Mouse (Mus musculus) liver, postnatal 0 days (tissue): ENCODE measurements at regions not wholly inside any gene's neighbourhood (a gene's known extent, or its start where the extent isn't known, plus 50 kb on each side); places are given as distances from the start of the nearest gene placed in this dataset.
A peak's percentile ranks its signal among the peaks of the same experiment; 100 is the strongest.

Experiments used
- ATAC-seq: fragments of 200-750 bp; cut with Nextera tagmentation; 2 replicates; pipeline ENCODE4 v1.8.0; 2017; ENCODE audit warnings: mild to moderate bottlenecking, moderate library complexity
- DNase-seq: peaks from one replicate; pipeline ENCODE4 v3.0.0-alpha.2; 2016
- H3K27ac ChIP-seq: fragments of 300-500 bp; sonication (generic); 2 replicates; pipeline ENCODE4 v1.5.1; 2014; ENCODE audit warnings: antibody characterized with exemption, moderate library complexity, mild to moderate bottlenecking, low read depth
- H3K27me3 ChIP-seq: fragments of 300-500 bp; sonication (generic); 2 replicates; pipeline ENCODE4 v1.6.1; 2014; ENCODE audit warnings: low read length, control low read depth, mixed read lengths; ENCODE audit not compliant: insufficient read depth
- H3K36me3 ChIP-seq: fragments of 300-500 bp; sonication (generic); replicated peaks from 2 replicates; pipeline ENCODE4 v1.6.1; 2014; ENCODE audit warnings: mild to moderate bottlenecking, control low read depth, low read length, moderate library complexity, mixed read lengths; ENCODE audit not compliant: insufficient read depth
- H3K4me1 ChIP-seq: fragments of 300-500 bp; sonication (generic); 2 replicates; pipeline ENCODE4 v1.6.1; 2014; ENCODE audit warnings: antibody characterized with exemption, mild to moderate bottlenecking, control low read depth; ENCODE audit not compliant: insufficient read depth
- H3K4me2 ChIP-seq: fragments of 300-500 bp; sonication (generic); 2 replicates; pipeline ENCODE4 v1.6.1; 2014; ENCODE audit warnings: low read depth, mild to moderate bottlenecking, low read length, moderate library complexity, mixed read lengths
- H3K4me3 ChIP-seq: fragments of 300-500 bp; sonication (generic); 2 replicates; pipeline ENCODE4 v1.5.1; 2014; ENCODE audit warnings: low read depth, low read length
- H3K9ac ChIP-seq: fragments of 300-500 bp; sonication (generic); replicated peaks from 2 replicates; pipeline ENCODE4 v1.6.1; 2014; ENCODE audit warnings: mild to moderate bottlenecking, moderate library complexity
- H3K9me3 ChIP-seq: fragments of 300-500 bp; sonication (generic); 2 replicates; pipeline ENCODE4 v1.6.1; 2016; ENCODE audit warnings: mild to moderate bottlenecking, control low read depth, low read length, mixed read lengths
- CTCF ChIP-seq: sonication (generic); IDR thresholded peaks from 2 replicates; pipeline ENCODE4 v1.5.1; 2016; ENCODE audit warnings: antibody characterized with exemption, low read depth
- EP300 ChIP-seq: IDR thresholded peaks from 2 replicates; pipeline ENCODE4 v1.6.1; 2016; ENCODE audit warnings: antibody characterized with exemption, low read depth, mild to moderate bottlenecking
- WGBS: fragments of 180-500 bp; shearing (Covaris S2); extraction: QIAGEN DNeasy Blood & Tissue Kit; methylation state at CpG from one replicate; pipeline ENCODE4 v1.1.7; 2014; ENCODE audit not compliant: insufficient replicate concordance; 5-methylcytosine and 5-hydroxymethylcytosine counted together

GRCm38 (mm10) chr11:8247535-8247934 lies 416.8 kb downstream of the Tns3 start:
- Histone ChIP-seq H3K27me3 (no peaks in the 10 kb centered on the region), H3K9me3 (no peaks in the 10 kb centered on the region), H3K4me2 (no peak overlapping the region), H3K27ac (no peak overlapping the region), H3K4me3 (no peak overlapping the region), H3K36me3 (no peaks in the 10 kb centered on the region), H3K4me1 (no peaks in the 10 kb centered on the region), H3K9ac (no peak overlapping the region)
- DNase-seq (no peak), ATAC-seq (no peak)
- TF ChIP-seq EP300 (no peak), CTCF (no peak)
- WGBS: 55% methylated on average over 5 of the region's 5 CpGs

GRCm38 (mm10) chr11:8247024-8247423 lies 417.3 kb downstream of the Tns3 start:
- Histone ChIP-seq H3K27me3 (no peaks in the 10 kb centered on the region), H3K4me2 (no peak overlapping the region), H3K9me3 (no peaks in the 10 kb centered on the region), H3K4me1 (no peaks in the 10 kb centered on the region), H3K4me3 (no peak overlapping the region), H3K27ac (no peak overlapping the region), H3K36me3 (no peaks in the 10 kb centered on the region), H3K9ac (no peak overlapping the region)
- WGBS: 77% methylated on average over 2 of the region's 2 CpGs
- TF ChIP-seq CTCF: no peak
- TF ChIP-seq EP300: no peak
- ATAC-seq (no peak), DNase-seq (no peak)

GRCm38 (mm10) chr11:8245408-8246003 lies 418.8 kb downstream of the Tns3 start:
- H3K27ac ChIP-seq: no peak overlapping the region
- DNase-seq: no peak
- TF ChIP-seq EP300: no peak
- peak; percentile 66 for TF ChIP-seq CTCF
- H3K4me3 ChIP-seq: no peak overlapping the region
- no peaks in the 10 kb centered on the region for H3K27me3 ChIP-seq
- WGBS: 27% methylated on average over 3 of the region's 3 CpGs
- H3K4me2 ChIP-seq: no peak overlapping the region
- no peaks in the 10 kb centered on the region for H3K9me3 ChIP-seq
- no peaks in the 10 kb centered on the region for H3K36me3 ChIP-seq
- H3K9ac ChIP-seq: no peak overlapping the region
- no peaks in the 10 kb centered on the region for H3K4me1 ChIP-seq
- ATAC-seq: no peak

- no peak for DNase-seq
- Histone ChIP-seq H3K4me3 (no peak overlapping the region), H3K9ac (no peak overlapping the region), H3K9me3 (no peaks in the 10 kb centered on the region), H3K27me3 (no peaks in the 10 kb centered on the region), H3K4me2 (no peak overlapping the region), H3K27ac (no peak overlapping the region), H3K4me1 (no peaks in the 10 kb centered on the region), H3K36me3 (no peaks in the 10 kb centered on the region)
- WGBS: 50% methylated on average over 1 of the region's 1 CpGs
- ATAC-seq: peak; percentile 57
- no peak for TF ChIP-seq EP300
- no peak for TF ChIP-seq CTCF
Observed at GRCm38 (mm10) chr11:8238498-8238897, 425.8 kb downstream of the Tns3 start.

- WGBS: 43% methylated on average over 4 of the region's 4 CpGs
- no peaks in the 10 kb centered on the region for H3K4me1 ChIP-seq
- no peak overlapping the region for H3K9ac ChIP-seq
- DNase-seq (no peak), ATAC-seq (no peak)
- no peak overlapping the region for H3K4me3 ChIP-seq
- no peaks in the 10 kb centered on the region for H3K27me3 ChIP-seq
- H3K4me2 ChIP-seq: no peak overlapping the region
- TF ChIP-seq CTCF: no peak
- TF ChIP-seq EP300: no peak
- no peaks in the 10 kb centered on the region for H3K9me3 ChIP-seq
- H3K27ac ChIP-seq: no peak overlapping the region
- H3K36me3 ChIP-seq: no peaks in the 10 kb centered on the region
Observed at GRCm38 (mm10) chr11:8237556-8237955, 426.8 kb downstream of the Tns3 start.

GRCm38 (mm10) chr11:8236056-8236455 lies 428.3 kb downstream of the Tns3 start:
- ATAC-seq (no peak), DNase-seq (no peak)
- no peak overlapping the region for H3K4me2 ChIP-seq
- TF ChIP-seq EP300: no peak
- TF ChIP-seq CTCF: no peak
- H3K27me3 ChIP-seq: no peaks in the 10 kb centered on the region
- no peak overlapping the region for H3K9ac ChIP-seq
- H3K9me3 ChIP-seq: no peaks in the 10 kb centered on the region
- no peaks in the 10 kb centered on the region for H3K4me1 ChIP-seq
- no peak overlapping the region for H3K4me3 ChIP-seq
- no peaks in the 10 kb centered on the region for H3K36me3 ChIP-seq
- 67% methylated on average over 2 of the region's 2 CpGs for WGBS
- no peak overlapping the region for H3K27ac ChIP-seq
